Mouse (Mus musculus) lung, postnatal 0 days (tissue): ENCODE measurements at regions not wholly inside any gene's neighbourhood (a gene's known extent, or its start where the extent isn't known, plus 50 kb on each side); places are given as distances from the start of the nearest gene placed in this dataset.

Experiments used
- CTCF ChIP-seq: IDR thresholded peaks from 2 replicates; pipeline ENCODE4 v1.5.1; 2016; ENCODE audit warnings: antibody characterized with exemption, mild to moderate bottlenecking
- EP300 ChIP-seq: IDR thresholded peaks from 2 replicates; pipeline ENCODE4 v1.6.1; 2016; ENCODE audit warnings: antibody characterized with exemption, mild to moderate bottlenecking, control low read depth

DNA sequence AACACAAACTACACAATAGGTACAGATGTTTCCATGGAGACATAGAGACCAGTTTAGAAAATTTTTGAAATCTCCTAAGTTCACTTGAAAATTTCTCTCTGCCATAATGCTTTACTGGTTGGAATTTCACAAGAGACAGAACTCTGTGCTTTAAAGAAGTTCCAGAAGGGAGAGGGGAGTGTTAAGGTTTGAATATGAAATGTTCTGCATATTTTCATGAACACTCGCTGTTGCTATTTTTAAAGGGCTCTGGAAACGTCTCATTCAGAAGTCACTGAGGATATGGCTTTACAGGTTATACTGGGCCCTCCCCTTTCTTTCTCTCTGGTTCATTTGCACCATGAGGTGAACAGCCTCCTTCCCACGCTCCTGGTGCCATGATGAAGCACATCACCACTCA lies 639.5 kb upstream of the Hs3st1 start:
- TF ChIP-seq CTCF (no peak), EP300 (no peak)
